Mouse (Mus musculus): ENCODE data around the gene B230118H07Rik.

B230118H07Rik gene

GRCm38 (mm10) chr2:101525091-101525490 lies 124.2 kb downstream of the B230118H07Rik start:
- DNase-seq (ENCODE audit: low read depth, low spot score): no peak

- peak; percentile 26 for DNase-seq (ENCODE audit: low read depth, low spot score)
Measured at GRCm38 (mm10) chr2:101520503-101520902, 128.8 kb downstream of the B230118H07Rik start.

- DNase-seq (ENCODE audit: low read depth, low spot score): no peak
Measured at GRCm38 (mm10) chr2:101519928-101520327, 129.4 kb downstream of the B230118H07Rik start.

Data from A20 (cell line).